Mouse (Mus musculus) embryonic facial prominence, embryonic 11.5 days (tissue): Measurements from ENCODE around the gene 1810013L24Rik. TPM values are rescaled to one million over a fixed set of nuclear protein-coding genes. Genes with fewer than 3 reads are reported as not detected.
"Not testable (repeated sequence)": the region's sequence is repeated elsewhere in the genome, so short reads cannot be mapped to it uniquely, and the experiment has no call there.

Source experiments
- ATAC-seq: fragments of 200-750 bp; cut with Nextera tagmentation; replicated peaks from 2 replicates; pipeline ENCODE4 v1.8.0; 2017; ENCODE audit warnings: low read depth; ENCODE audit not compliant: insufficient number of reproducible peaks, low FRiP score, low TSS enrichment
- DNase-seq: peaks from one replicate; pipeline ENCODE4 v3.0.0-alpha.2; 2015; ENCODE audit warnings: low spot score
- H3K27ac ChIP-seq: fragments of 300-500 bp; sonication (generic); replicated peaks from 2 replicates; pipeline ENCODE4 v1.5.1; 2014; ENCODE audit warnings: mild to moderate bottlenecking, low read depth, low read length, control low read depth
- H3K27me3 ChIP-seq: fragments of 300-500 bp; sonication (generic); 2 replicates; pipeline ENCODE4 v1.6.1; 2014; ENCODE audit warnings: mild to moderate bottlenecking, low read length, moderate library complexity, mixed read lengths; ENCODE audit not compliant: control insufficient read depth, insufficient read depth
- H3K36me3 ChIP-seq: fragments of 300-500 bp; sonication (generic); replicated peaks from 2 replicates; pipeline ENCODE4 v1.6.1; 2014; ENCODE audit warnings: low read depth, mild to moderate bottlenecking, low read length, moderate library complexity, mixed read lengths; ENCODE audit not compliant: control insufficient read depth, insufficient read depth
- H3K4me1 ChIP-seq: fragments of 300-500 bp; sonication (generic); 2 replicates; pipeline ENCODE4 v1.6.1; 2014; ENCODE audit warnings: low read length, mixed read lengths; ENCODE audit not compliant: control insufficient read depth, insufficient read depth
- H3K4me2 ChIP-seq: fragments of 300-500 bp; sonication (generic); 2 replicates; pipeline ENCODE4 v1.6.1; 2014; ENCODE audit warnings: low read depth, mild to moderate bottlenecking, control low read depth, low read length, moderate library complexity
- H3K4me3 ChIP-seq: fragments of 300-500 bp; sonication (generic); 2 replicates; pipeline ENCODE4 v1.5.1; 2014; ENCODE audit warnings: low read depth, low read length, control low read depth
- H3K9ac ChIP-seq: fragments of 300-500 bp; sonication (generic); replicated peaks from 2 replicates; pipeline ENCODE4 v1.6.1; 2014; ENCODE audit warnings: mild to moderate bottlenecking, control low read depth, low read length
- H3K9me3 ChIP-seq: fragments of 300-500 bp; sonication (generic); replicated peaks from 2 replicates; pipeline ENCODE4 v1.6.1; 2016; ENCODE audit warnings: mild to moderate bottlenecking, low read length, inconsistent platforms, mixed read lengths; ENCODE audit not compliant: control insufficient read depth
- WGBS: fragments of 180-500 bp; shearing (Covaris S2); extraction: QIAGEN DNeasy Blood & Tissue Kit; methylation state at CpG from one replicate; pipeline ENCODE4 v1.1.7; 2014; 5-methylcytosine and 5-hydroxymethylcytosine counted together
- polyA plus RNA-seq: library from polyadenylated mRNA; unstranded; fragments of >200 nt; fragmentation: Nextera tagmentation; extraction: Ambion mirVana; gene quantifications from 2 replicates; pipeline ENCODE4 v1.2.1, GENCODE M21; 2014

1810013L24Rik gene
- polyA plus RNA-seq, 1 experiment from 2014 or later, result 17.3 TPM

DNA sequence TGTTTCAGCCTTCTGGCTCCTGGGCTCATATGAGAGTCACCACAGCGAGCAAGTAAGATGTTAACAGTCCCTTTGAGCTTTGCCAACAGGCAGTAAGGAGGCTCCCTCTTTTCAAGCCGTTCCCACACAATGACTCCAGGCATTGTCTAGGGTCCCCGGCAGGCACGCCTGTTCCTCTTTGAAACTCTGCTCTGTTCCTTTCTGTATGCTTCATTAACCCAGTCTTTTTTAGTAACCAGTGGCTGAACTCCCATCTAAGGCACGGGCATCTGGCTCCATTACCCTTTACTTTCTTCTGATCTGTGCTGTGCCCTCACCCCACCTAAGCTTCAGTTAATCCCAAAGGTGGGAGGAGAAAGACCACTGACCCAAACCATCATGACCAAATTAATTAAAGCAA lies 50.2 kb downstream of the 1810013L24Rik start:
- no peak overlapping the region for H3K27ac ChIP-seq
- no peak overlapping the region for H3K4me3 ChIP-seq
- H3K36me3 ChIP-seq, result no peaks in the 10 kb centered on the region
- no peak overlapping the region for H3K9ac ChIP-seq
- 48% methylated on average over 5 of the region's 5 CpGs for WGBS
- H3K27me3 ChIP-seq, result no peaks in the 10 kb centered on the region
- no peaks in the 10 kb centered on the region for H3K4me1 ChIP-seq
- no peak overlapping the region for H3K4me2 ChIP-seq
- ATAC-seq (no peak), DNase-seq (no peak)
- no peaks in the 10 kb centered on the region for H3K9me3 ChIP-seq

DNA sequence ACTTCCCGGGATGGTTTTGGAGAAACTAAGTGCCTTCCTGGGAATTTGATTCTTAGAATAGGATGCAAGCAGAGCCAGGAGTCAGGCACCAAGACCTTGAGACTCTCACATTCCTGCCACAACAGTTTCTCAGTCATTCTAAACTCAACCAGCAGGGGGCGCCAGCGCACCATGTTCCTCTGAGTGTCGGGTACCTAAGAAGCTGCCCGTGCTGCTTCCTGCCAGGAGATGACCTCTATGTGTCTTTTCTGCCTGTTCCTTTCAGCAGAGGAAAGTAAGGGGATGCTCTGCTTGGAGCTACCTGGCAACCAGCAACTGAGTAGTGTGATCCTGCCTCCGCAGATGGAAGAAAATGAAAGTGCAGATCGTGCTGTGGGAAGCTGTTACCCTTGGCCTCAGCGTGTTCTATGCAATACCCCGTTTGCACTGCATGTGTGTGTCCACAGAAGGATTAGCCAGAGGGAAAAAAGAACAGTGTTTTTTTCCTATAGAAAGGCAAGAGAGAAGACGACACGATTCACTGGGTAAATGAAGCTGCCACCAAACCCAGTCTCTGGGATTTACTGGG lies 53.9 kb downstream of the 1810013L24Rik start:
- ATAC-seq (no peak), DNase-seq (peak; percentile 89)
- WGBS, result 41% methylated on average over 11 of the region's 11 CpGs
- Histone ChIP-seq H3K4me1 (no peaks in the 10 kb centered on the region), H3K9ac (no peak overlapping the region), H3K4me3 (no peak overlapping the region), H3K9me3 (no peaks in the 10 kb centered on the region), H3K27ac (no peak overlapping the region), H3K4me2 (no peak overlapping the region), H3K36me3 (no peaks in the 10 kb centered on the region), H3K27me3 (no peaks in the 10 kb centered on the region)

DNA sequence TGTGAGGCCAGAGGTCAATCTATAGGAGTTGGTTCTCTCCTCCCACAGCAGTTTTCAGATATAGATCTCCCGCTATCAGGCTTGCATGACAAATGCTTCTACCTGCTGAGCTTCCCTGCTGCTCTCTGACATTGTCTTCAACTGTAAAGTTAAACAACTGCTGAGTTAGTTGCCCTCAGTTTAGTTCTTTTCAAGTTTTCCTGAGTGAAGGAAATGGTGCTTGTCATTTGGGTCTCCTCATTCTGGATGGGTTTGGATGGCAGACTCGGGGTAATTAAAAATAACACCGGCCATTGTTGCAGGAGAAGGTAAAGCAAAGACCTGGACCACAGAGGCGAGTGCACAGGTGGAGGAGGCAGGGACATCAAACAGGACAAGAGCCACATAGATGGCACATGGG lies 64.3 kb downstream of the 1810013L24Rik start:
- not testable (repeated sequence) for H3K9ac ChIP-seq, H3K4me3 ChIP-seq, DNase-seq, H3K4me1 ChIP-seq, H3K9me3 ChIP-seq, H3K27ac ChIP-seq, H3K36me3 ChIP-seq, H3K4me2 ChIP-seq, ATAC-seq, H3K27me3 ChIP-seq
- 48% methylated on average over 4 of the region's 4 CpGs for WGBS

DNA sequence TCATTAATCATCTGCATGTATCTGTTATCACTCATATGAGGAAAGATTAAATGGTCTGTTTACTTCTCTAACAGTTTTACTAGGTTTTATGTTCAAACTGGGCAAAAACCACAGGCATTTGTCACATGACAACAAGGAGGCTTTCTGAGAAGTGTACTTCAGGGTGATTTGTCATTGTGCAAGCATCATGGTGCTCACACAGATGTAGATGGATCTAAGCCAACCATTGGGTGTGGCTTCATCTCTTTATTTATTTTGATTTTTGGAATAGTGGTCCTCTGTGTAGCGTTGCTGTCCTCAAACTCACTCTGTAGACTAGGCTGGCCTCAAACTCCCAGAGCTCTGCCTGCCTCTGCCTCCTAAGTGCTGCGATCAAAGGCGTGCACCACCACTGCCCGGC lies 65.4 kb downstream of the 1810013L24Rik start:
- DNase-seq, result no peak
- no peaks in the 10 kb centered on the region for H3K4me1 ChIP-seq
- no peak overlapping the region for H3K4me2 ChIP-seq
- 91% methylated on average over 4 of the region's 4 CpGs for WGBS
- no peak overlapping the region for H3K4me3 ChIP-seq
- no peak overlapping the region for H3K9ac ChIP-seq
- H3K27me3 ChIP-seq, result no peaks in the 10 kb centered on the region
- no peaks in the 10 kb centered on the region for H3K9me3 ChIP-seq
- H3K36me3 ChIP-seq, result no peaks in the 10 kb centered on the region
- ATAC-seq, result no peak
- no peak overlapping the region for H3K27ac ChIP-seq

DNA sequence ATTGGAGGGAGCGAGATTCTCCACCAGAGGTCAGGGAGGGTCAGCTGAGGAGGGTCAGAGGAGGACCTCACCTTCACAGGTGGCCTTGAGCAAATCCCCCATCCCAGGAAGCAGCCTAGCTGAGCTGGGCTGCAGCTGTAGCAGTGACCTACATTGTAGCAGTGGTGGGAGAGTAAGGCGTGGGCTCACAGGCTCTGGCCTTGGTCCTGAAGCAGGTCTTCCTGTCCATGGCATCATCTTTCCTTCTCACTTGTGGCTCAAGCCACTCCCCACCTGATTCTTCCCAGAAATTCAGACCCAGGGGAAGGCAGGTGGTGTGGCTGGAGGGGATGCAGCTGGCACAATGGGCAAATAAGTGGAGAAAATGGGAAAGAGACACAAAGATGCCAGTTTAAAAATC lies 76.2 kb downstream of the 1810013L24Rik start:
- not testable (repeated sequence) for ATAC-seq, H3K9ac ChIP-seq, H3K27me3 ChIP-seq, H3K4me2 ChIP-seq, H3K27ac ChIP-seq, H3K4me3 ChIP-seq, H3K36me3 ChIP-seq, H3K9me3 ChIP-seq, H3K4me1 ChIP-seq
- DNase-seq, result peak; percentile 55
- WGBS, result 22% methylated on average over 2 of the region's 2 CpGs

Other genes starting within 250 kb of the 1810013L24Rik start
- gene Pmm2, start 192.4 kb upstream of the 1810013L24Rik start, polyA plus RNA-seq, result 38.7 and 46.8 TPM in 2 replicates
- 17.8 and 18.9 TPM in 2 replicates for gene Tmem186, start 192.4 kb upstream of the 1810013L24Rik start, polyA plus RNA-seq
- gene Carhsp1, start 157.9 kb upstream of the 1810013L24Rik start, polyA plus RNA-seq, result 52.1 and 52.6 TPM in 2 replicates
- gene Gm5767, start 149.3 kb upstream of the 1810013L24Rik start, polyA plus RNA-seq, result not detected in 2 replicates
- gene Usp7, start 37.8 kb upstream of the 1810013L24Rik start, polyA plus RNA-seq, result 34.9 and 40.2 TPM in 2 replicates